Mouse (Mus musculus): ENCODE measurements at regions not wholly inside any gene's neighbourhood (a gene's known extent, or its start where the extent isn't known, plus 50 kb on each side); places are given as distances from the start of the nearest gene placed in this dataset.
A peak's percentile ranks its signal among the peaks of the same experiment; 100 is the strongest.

DNA sequence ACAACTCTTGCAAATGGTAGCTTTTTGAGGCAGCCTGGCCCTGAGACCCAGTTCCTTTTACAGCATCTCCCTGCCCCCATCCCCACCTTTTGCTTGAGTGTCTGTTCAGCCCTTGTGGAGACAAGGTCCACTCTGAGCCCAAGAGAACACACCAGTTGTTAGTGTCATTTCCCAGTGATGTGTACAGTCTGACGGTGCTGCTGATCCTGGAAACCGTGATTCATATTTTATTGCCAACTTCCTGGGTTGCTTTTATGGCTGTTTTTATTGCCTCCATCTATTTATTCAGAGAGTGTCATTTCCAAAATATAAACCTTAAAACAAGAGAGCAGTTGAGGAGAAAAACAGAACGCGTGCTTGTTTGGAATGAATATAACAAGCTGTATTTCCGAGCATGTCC, 309.6 kb upstream of the Isl1 start:
- WGBS: 94% methylated on average over 5 of the region's 5 CpGs
- Histone ChIP-seq H3K27ac (no peak overlapping the region), H3K36me3 (no peaks in the 10 kb centered on the region)

DNA sequence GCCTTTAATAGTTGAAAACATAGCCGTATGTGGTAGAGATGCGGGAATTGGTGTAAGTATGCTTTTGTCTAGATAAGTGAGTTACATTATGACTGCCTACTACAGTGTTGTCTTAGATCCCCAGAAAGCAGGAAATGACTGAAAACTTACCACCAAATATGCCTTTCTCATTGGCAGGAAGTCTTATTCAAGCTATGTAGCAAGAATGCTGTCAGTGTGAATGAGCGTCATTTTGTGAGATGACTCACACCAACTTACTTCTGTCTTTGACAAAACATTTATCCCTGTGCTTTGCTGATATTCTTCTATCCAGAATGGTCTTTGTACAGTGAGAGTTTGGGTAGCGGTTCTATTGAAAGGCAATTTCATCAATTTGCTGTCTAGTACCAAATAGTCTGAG, 286.9 kb upstream of the Isl1 start:
- DNase-seq (ENCODE audit: low spot score): no peak
- Histone ChIP-seq H3K27ac (no peak overlapping the region), H3K4me1 (no peaks in the 10 kb centered on the region), H3K36me3 (no peaks in the 10 kb centered on the region), H3K9me3 (no peaks in the 10 kb centered on the region), H3K4me3 (no peak overlapping the region), H3K27me3 (ENCODE audit: insufficient read depth, poor library complexity, severe bottlenecking) (no peaks in the 10 kb centered on the region)
- 87% methylated on average over 4 of the region's 4 CpGs for WGBS

More for the DNA sequence above, 309.6 kb upstream of the Isl1 start:
- no peak for DNase-seq (ENCODE audit: low spot score)
- no peaks in the 10 kb centered on the region for H3K4me1 ChIP-seq
- no peaks in the 10 kb centered on the region for H3K27me3 ChIP-seq (ENCODE audit: insufficient read depth, poor library complexity, severe bottlenecking)
- no peaks in the 10 kb centered on the region for H3K9me3 ChIP-seq
- H3K4me3 ChIP-seq: no peak overlapping the region

DNA sequence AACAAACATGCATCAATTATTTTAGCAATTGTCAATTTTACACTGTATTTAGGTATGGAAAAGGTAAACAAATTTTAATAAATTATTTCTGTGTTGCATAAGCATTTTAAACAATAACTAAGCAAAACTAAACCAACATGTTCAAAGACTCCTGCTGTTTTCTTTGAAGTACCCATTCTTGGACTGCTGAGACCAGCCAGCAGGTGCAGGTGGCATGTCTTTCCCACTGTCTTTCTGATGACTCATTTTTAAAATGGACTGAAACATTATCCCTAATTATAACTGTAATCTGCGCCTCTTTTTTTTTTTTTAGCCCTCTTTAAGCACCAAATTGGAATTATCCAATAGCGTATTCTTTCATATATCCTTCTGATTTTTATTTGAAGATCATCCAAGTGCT, 286.0 kb upstream of the Isl1 start:
- DNase-seq (ENCODE audit: low spot score): no peak
- WGBS: 82% methylated on average over 2 of the region's 2 CpGs
- H3K4me3 ChIP-seq: no peak overlapping the region
- no peaks in the 10 kb centered on the region for H3K4me1 ChIP-seq
- H3K36me3 ChIP-seq: no peaks in the 10 kb centered on the region
- no peak overlapping the region for H3K27ac ChIP-seq
- no peaks in the 10 kb centered on the region for H3K27me3 ChIP-seq (ENCODE audit: insufficient read depth, poor library complexity, severe bottlenecking)
- no peaks in the 10 kb centered on the region for H3K9me3 ChIP-seq

DNA sequence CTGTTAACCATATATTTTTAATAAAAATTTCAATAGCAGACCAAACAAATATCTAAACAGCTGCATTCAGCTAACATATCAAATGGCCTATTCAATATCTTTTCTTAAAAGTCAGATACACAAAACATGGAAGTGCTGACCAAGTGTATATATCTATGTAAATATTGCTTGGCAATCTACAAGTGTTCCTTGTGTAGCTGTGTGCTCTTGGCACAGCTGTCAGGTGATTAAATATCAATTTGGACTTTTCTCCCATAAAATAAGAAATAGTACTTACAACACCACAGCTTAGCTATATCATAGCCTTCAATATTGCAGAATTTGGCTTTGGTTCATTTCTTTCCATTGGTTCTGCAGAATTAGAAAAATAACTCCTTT, 266.5 kb upstream of the Isl1 start:
- 0 out of 2 replicates have a peak, but pooled peaks cover 3% of the 10 kb centered on the region for H3K9me3 ChIP-seq
- no peak overlapping the region for H3K27ac ChIP-seq
- no peaks in the 10 kb centered on the region for H3K27me3 ChIP-seq (ENCODE audit: insufficient read depth, poor library complexity, severe bottlenecking)
- no peaks in the 10 kb centered on the region for H3K36me3 ChIP-seq
- H3K4me3 ChIP-seq: no peak overlapping the region
- no peak for DNase-seq (ENCODE audit: low spot score)
- no peaks in the 10 kb centered on the region for H3K4me1 ChIP-seq

DNA sequence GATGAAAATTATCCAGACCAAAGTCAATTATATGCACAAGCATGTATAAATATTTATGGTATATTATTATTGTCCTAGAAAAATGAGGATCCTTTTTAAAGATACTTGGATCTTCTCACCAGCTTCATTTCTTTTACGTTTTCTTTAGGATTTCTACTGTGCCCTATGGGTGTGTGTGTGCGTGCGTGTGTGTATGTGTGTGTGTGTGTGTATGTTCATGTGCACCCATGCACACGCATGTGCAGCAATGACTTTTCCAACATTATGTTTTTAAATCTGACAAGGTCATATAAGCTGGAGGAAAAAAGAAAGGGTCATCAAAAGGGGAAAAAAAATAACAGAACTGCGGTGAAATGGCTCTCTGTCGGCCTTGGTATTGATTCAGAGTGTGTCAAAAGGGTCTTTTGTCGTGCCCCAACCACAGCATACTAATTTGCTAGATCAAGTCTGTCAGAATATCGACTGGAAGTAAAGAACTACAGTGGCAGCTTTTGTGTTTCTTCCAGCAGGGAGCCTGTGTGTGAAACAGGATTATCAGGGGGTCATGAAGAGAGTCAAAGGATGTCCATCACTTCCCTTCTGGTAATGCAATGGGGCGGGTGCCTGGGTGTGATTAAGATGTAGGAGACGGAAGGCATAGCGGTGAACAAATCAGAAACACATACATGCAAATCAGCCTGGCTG, 265.9 kb upstream of the Isl1 start:
- Histone ChIP-seq H3K9me3 (0 out of 2 replicates have a peak, but pooled peaks cover 3% of the 10 kb centered on the region), H3K27ac (no peak overlapping the region), H3K4me1 (no peaks in the 10 kb centered on the region), H3K36me3 (no peaks in the 10 kb centered on the region), H3K4me3 (no peak overlapping the region), H3K27me3 (ENCODE audit: insufficient read depth, poor library complexity, severe bottlenecking) (no peaks in the 10 kb centered on the region)
- WGBS: 76% methylated on average over 11 of the region's 11 CpGs
- no peak for DNase-seq (ENCODE audit: low spot score)

DNA sequence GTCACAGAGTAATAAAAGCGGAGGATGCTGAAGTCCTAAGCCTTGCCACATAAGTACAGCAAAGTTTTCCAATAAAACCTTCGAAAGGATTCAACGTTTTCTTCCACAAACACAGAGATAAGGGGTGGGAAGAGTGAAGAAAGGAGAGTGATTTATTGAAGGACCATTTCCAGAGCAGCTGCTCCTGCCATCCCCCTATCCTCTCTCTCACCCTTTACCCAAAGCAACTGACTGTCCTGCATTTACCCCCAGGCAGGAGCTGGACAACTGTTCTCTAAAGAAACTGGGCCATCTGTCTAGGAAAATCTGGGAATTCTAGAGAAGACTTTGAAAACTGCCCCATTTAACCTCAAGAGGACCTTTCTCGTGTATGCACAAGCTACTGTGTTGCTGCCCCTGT, 245.6 kb upstream of the Isl1 start:
- Histone ChIP-seq H3K36me3 (no peaks in the 10 kb centered on the region), H3K27me3 (ENCODE audit: insufficient read depth, poor library complexity, severe bottlenecking) (no peaks in the 10 kb centered on the region), H3K27ac (no peak overlapping the region), H3K4me3 (no peak overlapping the region), H3K4me1 (no peaks in the 10 kb centered on the region), H3K9me3 (no peaks in the 10 kb centered on the region)
- WGBS: 49% methylated on average over 4 of the region's 4 CpGs
- DNase-seq (ENCODE audit: low spot score): no peak

DNA sequence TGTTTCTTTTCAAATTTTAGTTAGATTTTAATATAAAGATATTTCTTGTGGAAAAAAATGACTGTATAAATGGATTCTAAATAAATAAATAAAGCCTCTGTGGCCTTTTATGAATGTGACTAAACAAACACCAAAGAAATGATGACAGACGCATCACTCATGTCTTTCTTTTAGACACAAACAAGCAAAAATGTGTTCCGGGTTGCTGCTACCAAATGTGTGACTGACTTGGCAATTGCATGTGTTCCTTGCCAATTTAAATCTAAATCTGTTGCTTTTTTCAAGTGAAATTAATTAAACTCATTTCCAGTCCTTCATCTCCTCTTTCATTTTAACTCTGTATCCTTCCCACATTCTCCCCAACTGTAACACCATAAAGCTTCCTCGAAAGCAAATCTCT, 225.7 kb upstream of the Isl1 start:
- WGBS: 86% methylated on average over 3 of the region's 3 CpGs
- no peak overlapping the region for H3K4me3 ChIP-seq
- DNase-seq (ENCODE audit: low spot score): no peak

DNA sequence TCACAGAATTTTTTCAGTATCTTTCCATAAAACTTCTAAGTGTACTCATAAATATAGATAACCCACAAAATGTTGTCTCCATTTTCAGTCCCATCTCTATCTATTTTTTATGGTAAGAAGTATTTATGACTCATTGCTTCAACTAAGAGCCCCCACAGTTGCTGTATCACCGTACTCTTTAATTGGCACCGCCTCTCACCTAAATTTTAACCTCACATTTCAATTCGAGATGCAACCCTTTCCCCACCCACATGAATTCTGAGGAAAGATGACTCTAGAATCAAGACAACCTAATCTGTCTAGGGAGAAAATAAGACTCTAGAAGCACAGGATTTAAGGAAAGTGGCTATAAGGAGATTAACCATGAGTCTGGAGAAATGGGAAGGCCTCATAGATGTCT, 223.7 kb upstream of the Isl1 start:
- H3K27me3 ChIP-seq (ENCODE audit: insufficient read depth, poor library complexity, severe bottlenecking): no peaks in the 10 kb centered on the region
- H3K4me3 ChIP-seq: no peak overlapping the region
- no peaks in the 10 kb centered on the region for H3K36me3 ChIP-seq
- no peaks in the 10 kb centered on the region for H3K4me1 ChIP-seq
- no peak for DNase-seq (ENCODE audit: low spot score)
- H3K27ac ChIP-seq: no peak overlapping the region
- WGBS: 84% methylated on average over 3 of the region's 3 CpGs
- no peaks in the 10 kb centered on the region for H3K9me3 ChIP-seq

More for the DNA sequence above, 225.7 kb upstream of the Isl1 start:
- Histone ChIP-seq H3K27me3 (ENCODE audit: insufficient read depth, poor library complexity, severe bottlenecking) (no peaks in the 10 kb centered on the region), H3K9me3 (no peaks in the 10 kb centered on the region), H3K4me1 (no peaks in the 10 kb centered on the region), H3K27ac (no peak overlapping the region), H3K36me3 (no peaks in the 10 kb centered on the region)

DNA sequence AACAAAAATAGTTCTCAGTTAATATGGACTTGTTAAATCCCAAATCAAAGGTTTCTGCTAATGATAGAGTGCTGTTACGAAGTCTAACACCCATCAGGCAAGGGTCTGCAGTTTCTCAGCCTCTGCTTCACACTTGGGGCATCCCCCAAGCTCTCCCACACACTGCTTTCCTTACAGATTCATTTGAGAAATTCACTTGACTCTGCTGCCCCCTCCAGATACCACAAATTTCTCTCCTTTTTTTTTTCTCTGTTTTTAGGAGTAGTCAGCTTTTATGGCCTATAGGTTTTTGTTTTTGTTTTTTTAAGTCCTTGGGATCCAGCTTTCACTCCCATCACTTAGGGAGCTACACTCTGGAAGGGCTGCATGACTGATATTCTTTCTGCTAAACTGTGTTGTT, 218.8 kb upstream of the Isl1 start:
- no peaks in the 10 kb centered on the region for H3K9me3 ChIP-seq
- no peaks in the 10 kb centered on the region for H3K4me1 ChIP-seq
- no peaks in the 10 kb centered on the region for H3K36me3 ChIP-seq
- H3K27me3 ChIP-seq (ENCODE audit: insufficient read depth, poor library complexity, severe bottlenecking): no peaks in the 10 kb centered on the region
- no peak overlapping the region for H3K4me3 ChIP-seq
- DNase-seq (ENCODE audit: low spot score): no peak
- H3K27ac ChIP-seq: no peak overlapping the region
- WGBS: 8% methylated on average over 1 of the region's 1 CpGs

DNA sequence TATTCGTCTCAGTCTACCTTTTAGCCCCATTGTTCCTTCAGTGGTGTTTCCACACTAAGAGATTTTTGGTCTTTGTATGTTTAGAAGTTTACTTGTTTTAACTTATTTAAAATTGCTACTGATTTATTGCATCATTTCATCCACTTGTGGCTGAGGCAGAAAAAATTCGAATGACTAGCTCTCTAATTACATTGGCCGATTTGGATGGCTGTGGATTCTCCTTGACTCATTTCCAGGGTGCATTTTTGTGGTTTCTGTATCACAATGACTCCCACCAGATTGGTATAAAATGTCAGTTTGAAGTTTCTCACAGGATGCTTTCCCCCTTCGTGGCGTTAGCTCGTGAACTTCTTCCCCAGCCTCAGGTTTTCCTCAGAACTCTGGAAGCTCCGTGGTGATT, 217.5 kb upstream of the Isl1 start:
- Histone ChIP-seq H3K27ac (no peak overlapping the region), H3K36me3 (no peaks in the 10 kb centered on the region), H3K4me1 (no peaks in the 10 kb centered on the region), H3K27me3 (ENCODE audit: insufficient read depth, poor library complexity, severe bottlenecking) (no peaks in the 10 kb centered on the region), H3K9me3 (no peaks in the 10 kb centered on the region), H3K4me3 (no peak overlapping the region)
- 74% methylated on average over 7 of the region's 7 CpGs for whole genome bisulfite sequencing
- no peak for DNase-seq (ENCODE audit: low spot score)

DNA sequence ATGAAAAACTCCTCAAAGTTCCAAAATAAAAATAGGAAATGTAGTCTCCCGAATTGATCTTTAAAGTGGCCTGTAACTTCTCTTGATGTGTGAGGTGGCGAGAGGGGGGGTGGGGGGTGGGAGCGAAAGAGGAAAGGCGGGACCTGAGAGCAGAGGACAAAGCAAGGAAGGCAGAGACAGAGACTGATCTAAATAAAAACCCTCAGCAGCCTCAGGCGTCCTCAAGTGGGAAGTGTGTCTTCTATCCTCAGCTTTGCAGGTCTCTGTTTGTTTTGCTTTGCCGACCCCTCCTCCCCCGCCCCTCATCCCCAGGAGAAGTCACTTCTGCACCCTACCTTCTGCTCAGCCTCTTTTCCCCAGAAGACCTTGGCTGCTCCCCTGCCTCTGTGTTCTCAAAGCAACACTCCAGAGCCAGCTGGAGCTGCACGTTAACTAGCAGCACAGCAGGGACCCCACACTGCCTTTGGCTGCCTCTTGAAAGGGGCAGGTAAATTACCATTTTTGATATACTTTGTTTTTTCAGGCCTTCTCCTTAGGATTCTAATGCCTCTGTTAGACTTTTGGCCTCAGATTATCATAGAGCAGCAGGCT, 214.3 kb upstream of the Isl1 start:
- H3K27ac ChIP-seq: peak overlapping the region; percentile 29; the same call in 1 of the 2 replicates
- no peaks in the 10 kb centered on the region for H3K36me3 ChIP-seq
- no peaks in the 10 kb centered on the region for H3K4me1 ChIP-seq
- H3K27me3 ChIP-seq (ENCODE audit: insufficient read depth, poor library complexity, severe bottlenecking): no peaks in the 10 kb centered on the region
- no peaks in the 10 kb centered on the region for H3K9me3 ChIP-seq
- WGBS: 4% methylated on average over 8 of the region's 8 CpGs
- H3K4me3 ChIP-seq: 0 out of 2 replicates have a peak overlapping the region, but pooled peaks have one; percentile 27
- DNase-seq (ENCODE audit: low spot score): no peak

DNA sequence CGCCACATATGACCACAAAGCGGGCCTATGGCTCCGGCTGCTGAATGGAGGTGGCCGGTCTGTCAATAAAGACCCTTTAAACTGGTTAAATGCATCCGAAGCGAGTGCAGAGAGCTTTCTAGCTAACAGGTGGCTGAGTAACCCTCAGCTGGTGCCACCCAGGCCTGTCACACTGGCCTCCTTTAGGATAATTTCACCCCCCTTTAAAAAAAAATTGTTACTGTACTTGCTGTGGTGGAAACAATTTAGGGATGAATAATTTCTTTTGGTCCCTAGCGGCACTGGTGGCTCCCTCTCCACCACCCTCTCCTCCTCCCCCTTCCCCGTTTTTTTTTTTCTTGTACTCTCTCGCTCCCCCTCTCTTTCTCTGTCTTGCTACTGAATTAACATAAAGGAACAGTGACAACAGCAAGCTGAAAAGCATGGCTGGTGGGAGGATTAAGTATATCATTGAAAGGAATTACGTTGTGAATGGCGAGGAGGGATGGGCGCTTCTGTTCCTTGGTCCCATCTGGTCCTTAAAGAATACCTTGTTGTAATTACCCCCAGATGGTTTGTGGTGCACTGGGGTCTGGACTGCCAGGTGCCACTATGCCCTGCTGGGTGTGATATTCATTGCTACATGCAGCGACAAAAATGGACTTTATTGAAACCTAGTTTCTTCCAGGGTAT, 205.3 kb upstream of the Isl1 start:
- 25% methylated on average over 13 of the region's 13 CpGs for WGBS
- H3K9me3 ChIP-seq: no peaks in the 10 kb centered on the region
- H3K4me1 ChIP-seq: no peaks in the 10 kb centered on the region
- DNase-seq (ENCODE audit: low spot score): no peak
- no peak overlapping the region for H3K27ac ChIP-seq
- no peaks in the 10 kb centered on the region for H3K36me3 ChIP-seq
- H3K4me3 ChIP-seq: peak overlapping the region; percentile 31; the same call in 1 of the 2 replicates
- no peaks in the 10 kb centered on the region for H3K27me3 ChIP-seq (ENCODE audit: insufficient read depth, poor library complexity, severe bottlenecking)

DNA sequence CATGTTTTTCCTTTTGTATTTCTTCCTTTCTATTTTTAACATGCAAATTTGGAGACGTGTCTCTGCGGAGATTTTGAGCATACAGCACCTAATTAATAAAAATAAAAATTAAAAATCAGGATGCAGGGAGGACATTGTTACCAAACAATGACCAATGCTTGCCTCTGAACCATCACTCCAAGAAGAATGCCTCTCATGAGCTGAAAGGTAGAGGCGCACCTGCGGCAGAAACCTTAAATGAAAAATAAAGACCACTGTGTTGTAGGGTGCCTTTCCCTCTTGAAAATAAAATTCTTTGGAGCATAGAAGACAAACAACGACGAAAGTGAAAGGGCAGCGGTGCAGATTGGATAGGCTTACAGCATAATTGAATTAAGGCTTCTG, 204.8 kb upstream of the Isl1 start:
- no peak overlapping the region for H3K27ac ChIP-seq
- DNase-seq (ENCODE audit: low spot score): no peak
- peaks cover 2% of the 10 kb centered on the region; the same call in 1 of the 2 replicates for H3K4me1 ChIP-seq
- no peaks in the 10 kb centered on the region for H3K36me3 ChIP-seq
- no peaks in the 10 kb centered on the region for H3K27me3 ChIP-seq (ENCODE audit: insufficient read depth, poor library complexity, severe bottlenecking)
- WGBS: 65% methylated on average over 7 of the region's 7 CpGs
- H3K4me3 ChIP-seq: peak overlapping the region; percentile 31; the same call in 1 of the 2 replicates
- H3K9me3 ChIP-seq: no peaks in the 10 kb centered on the region
